Comparison of ENCODE assay signal across 25 mouse cellular contexts in the genomic region with DNA sequence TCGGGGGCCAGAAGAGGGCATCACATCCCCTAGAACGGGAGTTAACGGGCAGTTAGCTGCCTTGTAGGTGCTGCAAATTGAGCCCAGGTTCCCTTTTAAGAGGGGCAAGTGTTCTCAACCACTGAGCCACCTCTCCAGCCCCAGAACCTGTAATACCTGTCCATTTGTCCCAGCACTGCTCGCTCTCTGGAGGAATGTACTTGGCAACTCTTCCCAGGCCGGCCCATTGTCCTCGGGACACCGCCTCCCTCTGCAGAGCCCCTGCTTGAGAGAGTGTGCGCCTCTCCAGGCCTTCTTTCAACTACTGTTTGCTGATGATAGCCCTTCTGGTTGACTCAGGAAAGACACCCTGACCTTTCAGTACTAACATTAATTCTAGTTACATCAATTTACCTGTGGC. TPM values are rescaled to one million over a fixed set of nuclear protein-coding genes. Genes with fewer than 3 reads are reported as not detected.
DNase-seq lines count a peak whose midpoint lies in the region; ATAC-seq and TF ChIP-seq lines count a peak whose summit lies in the region.
"Had no signal": no experiment of that assay in that cellular context is flagged by ENCODE, and none has a peak within 500 bp of the region (broad histone marks: within the 10 kb centered on the region; RNA-seq: fewer than 3 reads in every experiment).

No protein-coding gene starts in this region.

- 0 out of 2 replicates have a peak, but pooled peaks have one; percentile 7 for TF ChIP-seq CTCF in kidney, adult 2 months (conservative IDR thresholded peaks at IDR 0.05; ENCODE audit: insufficient read depth, insufficient read length, low read depth, low read length)
- peak; percentile 17; the same call in 1 of the 2 replicates for TF ChIP-seq CTCF in lung, embryonic 14.5 days (IDR thresholded peaks at IDR 0.05; ENCODE audit: low read depth)
- peak; percentile 36 for TF ChIP-seq CTCF in ES-Bruce4 (IDR thresholded peaks at IDR 0.05; ENCODE audit: low read depth, low read length)

- no peaks in the 10 kb centered on the region for H3K27me3 ChIP-seq in kidney, adult 2 months (replicated peaks; ENCODE audit: control insufficient read depth, insufficient read depth, low read length)
- H3K27me3 ChIP-seq in kidney, embryonic 15.5 days: no peaks in the 10 kb centered on the region
- H3K27me3 ChIP-seq in lung, embryonic 14.5 days (ENCODE audit: insufficient read depth, low read length): no peaks in the 10 kb centered on the region
- H3K27me3 ChIP-seq in ES-Bruce4 (ENCODE audit: control insufficient read depth, insufficient read depth, low read length, poor library complexity, severe bottlenecking): no peaks in the 10 kb centered on the region
- H3K27me3 ChIP-seq: embryonic facial prominence, embryonic 15.5 days; heart, embryonic 12.5 days; hindbrain, embryonic 12.5 days; limb, embryonic 15.5 days; midbrain, embryonic 12.5 days; neural tube, embryonic 12.5 days had no signal

- no peak overlapping the region for H3K4me2 ChIP-seq in kidney, embryonic 15.5 days
- H3K4me2 ChIP-seq in lung, embryonic 14.5 days: no peak overlapping the region
- H3K4me2 ChIP-seq: embryonic facial prominence, embryonic 15.5 days; heart, embryonic 12.5 days; hindbrain, embryonic 12.5 days; limb, embryonic 15.5 days; midbrain, embryonic 12.5 days; neural tube, embryonic 12.5 days had no signal

- no peak for ATAC-seq in kidney, embryonic 15.5 days (replicated peaks; ENCODE audit: low FRiP score)
- no peak for ATAC-seq in lung, embryonic 14.5 days (ENCODE audit: insufficient read depth)
- no peak for ATAC-seq in megakaryocyte-erythroid progenitor cell, adult 5-6 weeks (replicated peaks; ENCODE audit: low FRiP score, low TSS enrichment, poor library complexity, severe bottlenecking)
- ATAC-seq: CD4-positive, CD25-positive, alpha-beta regulatory T cell, adult 4 months had no signal

- DNase-seq in kidney, adult 2 months: no peak
- no peak for DNase-seq in lung, embryonic 14.5 days
- DNase-seq in lung, postnatal 14 days: no peak
- DNase-seq in R1 (ENCODE audit: low read depth, low spot score): peak; percentile 47
- no peak for DNase-seq in layer of hippocampus, adult 11-12 months (ENCODE audit: low spot score)
- DNase-seq: adrenal gland, adult 8-10 months; cerebellum, adult 18-20 months; cerebellum, postnatal 36 days; gastrocnemius, adult 2 months; heart, postnatal 14 days; kidney, postnatal 10 days; right cerebral cortex, adult 18-20 months; thymus, adult 18-20 months; thymus, postnatal 4 days had no signal

- H3K9ac ChIP-seq in kidney, embryonic 15.5 days: no peak overlapping the region
- no peak overlapping the region for H3K9ac ChIP-seq in lung, embryonic 14.5 days
- H3K9ac ChIP-seq in ES-Bruce4 (ENCODE audit: low read depth, poor library complexity, severe bottlenecking): no peak overlapping the region
- H3K9ac ChIP-seq: embryonic facial prominence, embryonic 15.5 days; heart, embryonic 12.5 days; hindbrain, embryonic 12.5 days; limb, embryonic 15.5 days; midbrain, embryonic 12.5 days; neural tube, embryonic 12.5 days had no signal

- no peak for TF ChIP-seq POLR2A in kidney, adult 2 months (IDR thresholded peaks at IDR 0.05; ENCODE audit: low read depth, low read length)
- TF ChIP-seq POLR2A in ES-Bruce4 (IDR thresholded peaks at IDR 0.05; ENCODE audit: insufficient read depth, low read length): no peak

- H3K9me3 ChIP-seq in kidney, embryonic 15.5 days (replicated peaks): no peaks in the 10 kb centered on the region
- no peaks in the 10 kb centered on the region for H3K9me3 ChIP-seq in lung, embryonic 14.5 days (ENCODE audit: low read depth, low read length)
- no peaks in the 10 kb centered on the region for H3K9me3 ChIP-seq in ES-Bruce4 (replicated peaks; ENCODE audit: control insufficient read depth, insufficient read depth, low read length, poor library complexity, severe bottlenecking)
- H3K9me3 ChIP-seq: embryonic facial prominence, embryonic 15.5 days; heart, embryonic 12.5 days; hindbrain, embryonic 12.5 days; limb, embryonic 15.5 days; midbrain, embryonic 12.5 days; neural tube, embryonic 12.5 days had no signal

- H3K4me3 ChIP-seq in kidney, adult 2 months (ENCODE audit: insufficient read depth, low read depth, low read length): no peak overlapping the region
- H3K4me3 ChIP-seq in kidney, embryonic 15.5 days (replicated peaks): no peak overlapping the region
- no peak overlapping the region for H3K4me3 ChIP-seq in lung, embryonic 14.5 days (ENCODE audit: low read depth, low read length)
- H3K4me3 ChIP-seq in ES-Bruce4 (ENCODE audit: low read depth, low read length): no peak overlapping the region
- H3K4me3 ChIP-seq: embryonic facial prominence, embryonic 15.5 days; gastrocnemius, adult 2 months; heart, embryonic 12.5 days; hindbrain, embryonic 12.5 days; limb, embryonic 15.5 days; midbrain, embryonic 12.5 days; neural tube, embryonic 12.5 days had no signal

- H3K27ac ChIP-seq in kidney, adult 2 months (ENCODE audit: insufficient read depth, low read depth, low read length): no peak overlapping the region
- no peak overlapping the region for H3K27ac ChIP-seq in kidney, embryonic 15.5 days
- no peak overlapping the region for H3K27ac ChIP-seq in lung, embryonic 14.5 days (ENCODE audit: low read depth)
- no peak overlapping the region for H3K27ac ChIP-seq in ES-Bruce4 (ENCODE audit: insufficient read depth, low read length)
- H3K27ac ChIP-seq: embryonic facial prominence, embryonic 15.5 days; gastrocnemius, adult 2 months; hindbrain, embryonic 12.5 days; limb, embryonic 15.5 days; macrophage; midbrain, embryonic 12.5 days; neural tube, embryonic 12.5 days had no signal

- H3K36me3 ChIP-seq in kidney, adult 2 months (ENCODE audit: control insufficient read depth, insufficient read depth, low read length): no peaks in the 10 kb centered on the region; the same call in 1 of the 2 replicates
- peaks cover 76% of the 10 kb centered on the region for H3K36me3 ChIP-seq in kidney, embryonic 15.5 days
- H3K36me3 ChIP-seq in lung, embryonic 14.5 days (ENCODE audit: insufficient read depth): peaks cover 60% of the 10 kb centered on the region
- peaks cover 35% of the 10 kb centered on the region for H3K36me3 ChIP-seq in ES-Bruce4 (ENCODE audit: control insufficient read depth, insufficient read depth, low read length, poor library complexity, severe bottlenecking)

- H3K4me1 ChIP-seq in kidney, adult 2 months (ENCODE audit: control insufficient read depth, insufficient read depth, low read length): peaks cover 5% of the 10 kb centered on the region; the same call in 1 of the 2 replicates
- H3K4me1 ChIP-seq in kidney, embryonic 15.5 days: 0 out of 2 replicates have a peak, but pooled peaks cover 4% of the 10 kb centered on the region
- H3K4me1 ChIP-seq in lung, embryonic 14.5 days (ENCODE audit: insufficient read depth): no peaks in the 10 kb centered on the region
- no peaks in the 10 kb centered on the region for H3K4me1 ChIP-seq in ES-Bruce4 (ENCODE audit: control insufficient read depth, insufficient read depth, low read length)
- H3K4me1 ChIP-seq: hindbrain, embryonic 12.5 days; limb, embryonic 15.5 days; midbrain, embryonic 12.5 days; neural tube, embryonic 12.5 days had no signal

- 98% methylated on average over 8 of the region's 8 CpGs for WGBS in kidney, adult 2 months
- 95% methylated on average over 8 of the region's 8 CpGs for WGBS in kidney, embryonic 15.5 days
- WGBS in lung, embryonic 14.5 days: 70% methylated on average over 8 of the region's 8 CpGs

- no peak for TF ChIP-seq EP300 in ES-Bruce4 (IDR thresholded peaks at IDR 0.05; ENCODE audit: insufficient read depth, low read depth, low read length)

RNA-seq across cellular contexts. Expression of a gene that starts 37.3 kb away (rescaled TPM):
- polyA plus RNA-seq in kidney, adult 2 months (2012; rRNA removed): 9.8 and 11.6 TPM in 2 replicates
- 38.2 and 38.5 TPM in 2 replicates for polyA plus RNA-seq in kidney, embryonic 15.5 days (2015; fragmentation: Nextera tagmentation; extraction: Ambion mirVana)
- 35.0 and 37.2 TPM in 2 replicates for polyA plus RNA-seq in lung, embryonic 14.5 days (2014; fragmentation: Nextera tagmentation; extraction: Ambion mirVana)
- 65.4 and 68.0 TPM in 2 replicates for polyA plus RNA-seq in ES-Bruce4 (2011; ENCODE audit: insufficient read depth, insufficient read length, low read depth, missing spikeins)
- total RNA-seq in megakaryocyte-erythroid progenitor cell, adult 5-6 weeks (2014; fragmentation: Nextera tagmentation): 64.8 and 73.2 TPM in 2 replicates
- total RNA-seq in megakaryocyte-erythroid progenitor cell, adult 5-6 weeks (2017): 91.2 and 118 TPM in 2 replicates

RNA-seq across cellular contexts. Expression of a gene that starts 37.6 kb away (rescaled TPM):
- polyA plus RNA-seq in kidney, adult 2 months (2012; rRNA removed): 13.4 and 19.4 TPM in 2 replicates
- 107 and 108 TPM in 2 replicates for polyA plus RNA-seq in kidney, embryonic 15.5 days (2015; fragmentation: Nextera tagmentation; extraction: Ambion mirVana)
- polyA plus RNA-seq in lung, embryonic 14.5 days (2014; fragmentation: Nextera tagmentation; extraction: Ambion mirVana): 109 and 115 TPM in 2 replicates
- 141 and 155 TPM in 2 replicates for polyA plus RNA-seq in ES-Bruce4 (2011; ENCODE audit: insufficient read depth, insufficient read length, low read depth, missing spikeins)
- 181 and 208 TPM in 2 replicates for total RNA-seq in megakaryocyte-erythroid progenitor cell, adult 5-6 weeks (2014; fragmentation: Nextera tagmentation)
- 211 and 291 TPM in 2 replicates for total RNA-seq in megakaryocyte-erythroid progenitor cell, adult 5-6 weeks (2017)
